Mouse (Mus musculus) brain, embryonic 14.5 days (tissue): ENCODE results near the gene 9830107B12Rik.

Source experiments
- CTCF ChIP-seq: fragments of 200-500 bp; IDR thresholded peaks from 2 replicates; pipeline ENCODE4 v1.5.1; 2012; ENCODE audit warnings: inconsistent platforms, mild to moderate bottlenecking, moderate library complexity, borderline replicate concordance; ENCODE audit not compliant: insufficient read depth, insufficient read length; ENCODE audit errors: extremely low read depth
- POLR2A ChIP-seq: fragments of 200-500 bp; IDR thresholded peaks from 2 replicates; pipeline ENCODE4 v1.6.1; 2012; ENCODE audit warnings: mild to moderate bottlenecking, inconsistent platforms, borderline replicate concordance; ENCODE audit not compliant: poor library complexity, insufficient read depth, insufficient read length, severe bottlenecking; ENCODE audit errors: extremely low read depth

GRCm38 (mm10) chr17:48107862-48108261, 38.2 kb downstream of the 9830107B12Rik start:
- no peak for TF ChIP-seq CTCF
- TF ChIP-seq POLR2A = no peak
